Mouse (Mus musculus): ENCODE measurements around the gene Igf2bp2.

The Igf2bp2 gene

GRCm38 (mm10) chr16:22106012-22106584 is 57.0 kb downstream of the Igf2bp2 start:
- no peak for DNase-seq (ENCODE audit: low spot score in 2 of 2)

- DNase-seq (ENCODE audit: low spot score in 2 of 2): no peak
Observed at GRCm38 (mm10) chr16:22100067-22100466, 63.0 kb downstream of the Igf2bp2 start.

GRCm38 (mm10) chr16:22097659-22098058 is 65.4 kb downstream of the Igf2bp2 start:
- no peak for DNase-seq (ENCODE audit: low spot score in 2 of 2)

- no peak for DNase-seq (ENCODE audit: low spot score in 2 of 2)
Observed at GRCm38 (mm10) chr16:22095751-22096150, 67.3 kb downstream of the Igf2bp2 start.

GRCm38 (mm10) chr16:22091255-22091783 is 71.8 kb downstream of the Igf2bp2 start:
- no peak for DNase-seq (ENCODE audit: low spot score in 2 of 2)

- DNase-seq (ENCODE audit: low spot score in 2 of 2): no peak
Observed at GRCm38 (mm10) chr16:22085411-22085810, 77.7 kb downstream of the Igf2bp2 start.

GRCm38 (mm10) chr16:22080125-22080710 is 82.9 kb downstream of the Igf2bp2 start:
- DNase-seq (ENCODE audit: low spot score in 2 of 2): no peak

- no peak for DNase-seq (ENCODE audit: low spot score in 2 of 2)
Observed at GRCm38 (mm10) chr16:22076620-22076941, 86.5 kb downstream of the Igf2bp2 start.

GRCm38 (mm10) chr16:22075829-22076619 is 87.1 kb downstream of the Igf2bp2 start:
- DNase-seq (ENCODE audit: low spot score in 2 of 2): no peak

- no peak for DNase-seq (ENCODE audit: low spot score in 2 of 2)
Observed at GRCm38 (mm10) chr16:22075067-22075466, 88.0 kb downstream of the Igf2bp2 start.

GRCm38 (mm10) chr16:22071361-22071760 is 91.7 kb downstream of the Igf2bp2 start:
- DNase-seq (ENCODE audit: low spot score in 2 of 2): no peak

- no peak for DNase-seq (ENCODE audit: low spot score in 2 of 2)
Observed at GRCm38 (mm10) chr16:22067406-22067805, 95.7 kb downstream of the Igf2bp2 start.

- no peak for DNase-seq (ENCODE audit: low spot score in 2 of 2)
Observed at GRCm38 (mm10) chr16:22065536-22065935, 97.6 kb downstream of the Igf2bp2 start.

- DNase-seq (ENCODE audit: low spot score in 2 of 2): no peak
Observed at GRCm38 (mm10) chr16:22062284-22062683, 100.8 kb downstream of the Igf2bp2 start.

GRCm38 (mm10) chr16:22061555-22062160 is 101.4 kb downstream of the Igf2bp2 start:
- no peak for DNase-seq (ENCODE audit: low spot score in 2 of 2)

- no peak for DNase-seq (ENCODE audit: low spot score in 2 of 2)
Observed at GRCm38 (mm10) chr16:22060416-22060815, 102.7 kb downstream of the Igf2bp2 start.

GRCm38 (mm10) chr16:22058871-22059270 is 104.2 kb downstream of the Igf2bp2 start:
- no peak for DNase-seq (ENCODE audit: low spot score in 2 of 2)

- no peak for DNase-seq (ENCODE audit: low spot score in 2 of 2)
Observed at GRCm38 (mm10) chr16:22057498-22057897, 105.6 kb downstream of the Igf2bp2 start.

- DNase-seq (ENCODE audit: low spot score in 2 of 2): no peak
Observed at GRCm38 (mm10) chr16:22053411-22053810, 109.7 kb downstream of the Igf2bp2 start.

- no peak for DNase-seq (ENCODE audit: low spot score in 2 of 2)
Observed at GRCm38 (mm10) chr16:22046739-22047366, 116.2 kb downstream of the Igf2bp2 start.

- no peak for DNase-seq (ENCODE audit: low spot score in 2 of 2)
Observed at GRCm38 (mm10) chr16:22045930-22046329, 117.2 kb downstream of the Igf2bp2 start.

GRCm38 (mm10) chr16:22043830-22044229 is 119.3 kb downstream of the Igf2bp2 start:
- DNase-seq (ENCODE audit: low spot score in 2 of 2): no peak
